13 mouse cellular contexts compared by ENCODE assay signal in the genomic region with DNA sequence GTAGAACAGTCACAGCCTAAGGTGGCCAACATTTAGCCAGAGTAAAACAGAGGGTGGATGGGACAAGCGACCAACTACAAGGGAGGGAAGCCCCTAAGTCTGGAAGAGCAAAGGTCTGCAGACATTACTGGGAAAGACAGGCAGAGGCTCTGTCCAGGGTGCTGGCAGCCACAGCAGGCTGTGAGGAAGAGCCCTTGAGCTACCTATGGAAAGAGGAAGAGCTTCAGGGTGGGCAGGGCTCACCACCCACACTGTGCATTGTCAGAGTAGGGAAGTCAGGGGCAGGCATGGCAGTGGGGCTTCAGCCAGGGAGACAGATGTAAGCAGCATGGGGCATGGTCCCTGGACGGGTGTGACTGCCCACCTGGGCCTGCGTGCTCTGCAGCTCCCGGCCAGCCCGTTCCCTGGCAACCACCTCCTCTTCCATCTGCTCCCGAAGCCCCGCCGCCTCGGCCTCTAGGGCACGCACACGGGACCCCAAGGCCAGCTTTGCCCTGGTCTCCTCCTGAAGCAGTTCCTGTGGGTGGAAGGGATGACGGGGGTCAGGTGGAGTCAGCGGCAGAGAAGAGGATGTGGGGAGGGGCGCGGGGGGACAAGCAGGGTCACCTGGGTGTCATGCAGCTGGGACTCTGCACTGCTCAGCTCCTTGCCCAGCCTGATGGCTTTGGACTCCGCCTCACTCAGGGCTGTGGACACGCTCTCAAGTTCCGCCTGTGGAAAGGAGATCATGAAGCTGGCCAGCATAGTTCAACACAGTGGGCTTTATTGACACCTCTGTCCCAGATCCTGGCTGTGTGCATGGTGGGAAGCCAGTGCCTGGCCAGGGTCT. TPM values are rescaled to one million over a fixed set of nuclear protein-coding genes. Genes with fewer than 3 reads are reported as not detected.
A peak's percentile ranks its signal among the peaks of the same experiment; 100 is the strongest.
DNase-seq lines count a peak whose midpoint lies in the region; ATAC-seq lines count a peak whose summit lies in the region.
"Had no signal": no experiment of that assay in that cellular context is flagged by ENCODE, and none has a peak within 500 bp of the region (broad histone marks: within the 10 kb centered on the region; RNA-seq: fewer than 3 reads in every experiment).

No protein-coding gene starts in this region.

- no peaks in the 10 kb centered on the region for H3K36me3 ChIP-seq in heart, embryonic 12.5 days
- no peaks in the 10 kb centered on the region for H3K36me3 ChIP-seq in heart, embryonic 10.5 days
- H3K36me3 ChIP-seq in embryonic facial prominence, embryonic 13.5 days: 0 out of 2 replicates have a peak, but pooled peaks cover 4% of the 10 kb centered on the region
- H3K36me3 ChIP-seq in midbrain, embryonic 16.5 days (ENCODE audit: control insufficient read depth, insufficient read depth, low read length): no peaks in the 10 kb centered on the region
- H3K36me3 ChIP-seq: hindbrain, embryonic 10.5 days; limb, embryonic 12.5 days had no signal

- H3K27ac ChIP-seq in heart, embryonic 12.5 days (ENCODE audit: poor library complexity, severe bottlenecking): no peak overlapping the region
- H3K27ac ChIP-seq in heart, embryonic 10.5 days: no peak overlapping the region
- H3K27ac ChIP-seq in embryonic facial prominence, embryonic 13.5 days: no peak overlapping the region
- no peak overlapping the region for H3K27ac ChIP-seq in midbrain, embryonic 16.5 days (ENCODE audit: low read length)
- H3K27ac ChIP-seq: hindbrain, embryonic 10.5 days; limb, embryonic 12.5 days had no signal

- H3K4me2 ChIP-seq in heart, embryonic 12.5 days: no peak overlapping the region
- no peak overlapping the region for H3K4me2 ChIP-seq in embryonic facial prominence, embryonic 13.5 days
- no peak overlapping the region for H3K4me2 ChIP-seq in midbrain, embryonic 16.5 days (ENCODE audit: low read length)
- H3K4me2 ChIP-seq: limb, embryonic 12.5 days had no signal

- DNase-seq in heart, embryonic 10.5 days (ENCODE audit: low spot score): no peak
- peak; percentile 26 for DNase-seq in A20 (ENCODE audit: low read depth, low spot score)
- peak; percentile 65 for DNase-seq in cerebellum, adult 11 months
- DNase-seq in frontal cortex, postnatal 25 days (ENCODE audit: low spot score in 2 of 2): no peak
- DNase-seq in spleen, postnatal 4 days (ENCODE audit: low spot score in 2 of 2): no peak
- DNase-seq: gastrocnemius, postnatal 25 days; kidney, postnatal 36 days had no signal

- no peak overlapping the region for H3K4me3 ChIP-seq in heart, embryonic 12.5 days
- no peak overlapping the region for H3K4me3 ChIP-seq in heart, embryonic 10.5 days
- H3K4me3 ChIP-seq in embryonic facial prominence, embryonic 13.5 days: no peak overlapping the region
- no peak overlapping the region for H3K4me3 ChIP-seq in midbrain, embryonic 16.5 days (ENCODE audit: low read depth, low read length)
- H3K4me3 ChIP-seq: hindbrain, embryonic 10.5 days; limb, embryonic 12.5 days had no signal

- WGBS in heart, embryonic 12.5 days: 45% methylated on average over 18 of the region's 18 CpGs
- WGBS in heart, embryonic 10.5 days: 48% methylated on average over 18 of the region's 18 CpGs
- WGBS in embryonic facial prominence, embryonic 13.5 days: 51% methylated on average over 18 of the region's 18 CpGs
- 50% methylated on average over 15 of the region's 18 CpGs for WGBS in midbrain, embryonic 16.5 days

- peaks cover 30% of the 10 kb centered on the region for H3K27me3 ChIP-seq in heart, embryonic 12.5 days (replicated peaks)
- H3K27me3 ChIP-seq in heart, embryonic 10.5 days (ENCODE audit: insufficient read depth, poor library complexity, severe bottlenecking): peaks cover 31% of the 10 kb centered on the region
- H3K27me3 ChIP-seq in embryonic facial prominence, embryonic 13.5 days: no peaks in the 10 kb centered on the region
- H3K27me3 ChIP-seq in midbrain, embryonic 16.5 days (ENCODE audit: control insufficient read depth, insufficient read depth, low read depth, low read length): no peaks in the 10 kb centered on the region

- peaks cover 16% of the 10 kb centered on the region for H3K9me3 ChIP-seq in heart, embryonic 12.5 days (replicated peaks)
- H3K9me3 ChIP-seq in heart, embryonic 10.5 days: no peaks in the 10 kb centered on the region
- 0 out of 2 replicates have a peak, but pooled peaks cover 6% of the 10 kb centered on the region for H3K9me3 ChIP-seq in embryonic facial prominence, embryonic 13.5 days
- 0 out of 2 replicates have a peak, but pooled peaks cover 3% of the 10 kb centered on the region for H3K9me3 ChIP-seq in midbrain, embryonic 16.5 days (replicated peaks; ENCODE audit: control insufficient read depth, low read length, poor library complexity, severe bottlenecking)
- H3K9me3 ChIP-seq: limb, embryonic 12.5 days had no signal

- no peaks in the 10 kb centered on the region for H3K4me1 ChIP-seq in heart, embryonic 12.5 days (replicated peaks)
- H3K4me1 ChIP-seq in heart, embryonic 10.5 days: no peaks in the 10 kb centered on the region
- no peaks in the 10 kb centered on the region for H3K4me1 ChIP-seq in embryonic facial prominence, embryonic 13.5 days
- H3K4me1 ChIP-seq in midbrain, embryonic 16.5 days (ENCODE audit: control insufficient read depth, insufficient read depth, low read length): no peaks in the 10 kb centered on the region
- H3K4me1 ChIP-seq: limb, embryonic 12.5 days had no signal

- 0 out of 2 replicates have a peak, but pooled peaks have one; percentile 29 for ATAC-seq in heart, embryonic 12.5 days (ENCODE audit: insufficient number of reproducible peaks, low FRiP score)
- ATAC-seq in embryonic facial prominence, embryonic 13.5 days (ENCODE audit: insufficient number of reproducible peaks, insufficient read depth, low FRiP score, low TSS enrichment, low read depth): 0 out of 2 replicates have a peak, but pooled peaks have one; percentile 52
- ATAC-seq in midbrain, embryonic 16.5 days: no peak

- H3K9ac ChIP-seq in heart, embryonic 12.5 days: no peak overlapping the region
- no peak overlapping the region for H3K9ac ChIP-seq in embryonic facial prominence, embryonic 13.5 days
- no peak overlapping the region for H3K9ac ChIP-seq in midbrain, embryonic 16.5 days (ENCODE audit: low read depth, low read length)
- H3K9ac ChIP-seq: limb, embryonic 12.5 days had no signal

RNA-seq across cellular contexts. Expression of gene Kcnc3, which starts 33.5 kb away (rescaled TPM):
- polyA plus RNA-seq in heart, embryonic 12.5 days (2016; fragmentation: Nextera tagmentation; extraction: Ambion mirVana): 0.15 and 0.17 TPM in 2 replicates
- 0.02 and 0.24 TPM in 2 replicates for polyA plus RNA-seq in heart, embryonic 10.5 days (2016; fragmentation: Nextera tagmentation; extraction: Ambion mirVana)
- 0.72 and 1.8 TPM in 2 replicates for polyA plus RNA-seq in embryonic facial prominence, embryonic 13.5 days (2015; fragmentation: Nextera tagmentation; extraction: Ambion mirVana)
- polyA plus RNA-seq in midbrain, embryonic 16.5 days (2015; fragmentation: Nextera tagmentation; extraction: Ambion mirVana): 5.5 and 6.4 TPM in 2 replicates
- polyA plus RNA-seq: thymus, postnatal 0 days had no signal

RNA-seq across cellular contexts. Expression of gene Myh14, which starts 46.7 kb away (rescaled TPM):
- 0.59 and 1.0 TPM in 2 replicates for polyA plus RNA-seq in heart, embryonic 12.5 days (2016; fragmentation: Nextera tagmentation; extraction: Ambion mirVana)
- 0.68 and 2.4 TPM in 2 replicates for polyA plus RNA-seq in heart, embryonic 10.5 days (2016; fragmentation: Nextera tagmentation; extraction: Ambion mirVana)
- polyA plus RNA-seq in embryonic facial prominence, embryonic 13.5 days (2015; fragmentation: Nextera tagmentation; extraction: Ambion mirVana): 11.8 and 12.2 TPM in 2 replicates
- 2.9 and 3.3 TPM in 2 replicates for polyA plus RNA-seq in midbrain, embryonic 16.5 days (2015; fragmentation: Nextera tagmentation; extraction: Ambion mirVana)

RNA-seq across cellular contexts. Expression of gene Napsa, which starts 51.7 kb away (rescaled TPM):
- polyA plus RNA-seq in heart, embryonic 12.5 days (2016; fragmentation: Nextera tagmentation; extraction: Ambion mirVana): 0.12 TPM in 1 of 2 replicates, not detected in the other
- polyA plus RNA-seq in heart, embryonic 10.5 days (2016; fragmentation: Nextera tagmentation; extraction: Ambion mirVana): 0.64 TPM in 1 of 2 replicates, not detected in the other
- 1.1 and 1.8 TPM in 2 replicates for polyA plus RNA-seq in embryonic facial prominence, embryonic 13.5 days (2015; fragmentation: Nextera tagmentation; extraction: Ambion mirVana)
- 0.77 and 1.9 TPM in 2 replicates for polyA plus RNA-seq in midbrain, embryonic 16.5 days (2015; fragmentation: Nextera tagmentation; extraction: Ambion mirVana)

Comparison
In these comparisons a context has a peak if more than half of its experiments do, and no peak if none do; other contexts are left out.
1. DNase-seq: peak in A20 (single experiment) and cerebellum, adult 11 months (single experiment); none in heart, embryonic 10.5 days (single experiment), frontal cortex, postnatal 25 days (0 of 2) and spleen, postnatal 4 days (0 of 2).